Mouse (Mus musculus) E14TG2a.4 (cell line): Measurements from ENCODE around the gene Trim45.

ENCODE experiments used
- CTCF ChIP-seq: conservative IDR thresholded peaks from 2 replicates; pipeline ENCODE4 v1.5.1; 2014; ENCODE audit warnings: low read length
- NANOG ChIP-seq: IDR thresholded peaks from 2 replicates; pipeline ENCODE4 v1.6.1; 2014; ENCODE audit warnings: borderline replicate concordance, low read length, mixed read lengths

DNA sequence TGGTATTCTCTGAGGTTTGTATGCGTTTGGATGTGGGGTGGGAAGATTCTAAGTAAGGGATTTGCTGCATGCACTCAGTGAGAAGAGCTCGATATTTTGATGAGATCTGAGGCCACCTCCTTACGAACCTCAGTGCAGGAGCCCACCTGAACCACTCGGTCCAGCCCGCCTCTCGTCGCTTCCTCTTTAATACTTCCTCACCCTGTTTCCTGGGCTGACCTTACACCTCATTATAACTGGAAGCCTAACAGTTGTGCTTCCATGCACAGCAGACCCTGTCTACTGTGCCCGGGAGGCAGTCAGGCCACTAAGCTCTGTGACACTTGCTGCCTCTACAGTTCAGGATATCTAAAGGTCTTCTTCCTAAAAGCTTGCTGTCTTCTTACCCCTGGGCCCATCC is 57.3 kb downstream of the Trim45 start:
- TF ChIP-seq CTCF (no peak), NANOG (no peak)
